Mouse (Mus musculus) E14TG2a.4 (cell line): Measurements from ENCODE around the gene Apeh.

Source experiments
- CTCF ChIP-seq: conservative IDR thresholded peaks from 2 replicates; pipeline ENCODE4 v1.5.1; 2014; ENCODE audit warnings: low read length
- NANOG ChIP-seq: IDR thresholded peaks from 2 replicates; pipeline ENCODE4 v1.6.1; 2014; ENCODE audit warnings: borderline replicate concordance, low read length, mixed read lengths
- POU5F1 ChIP-seq: IDR thresholded peaks from 2 replicates; pipeline ENCODE4 v1.6.1; 2014; ENCODE audit warnings: low read length, borderline replicate concordance

GRCm38 (mm10) chr9:108062142-108062541 lies 32.3 kb downstream of the Apeh start:
- TF ChIP-seq CTCF = no peak
- no peak for TF ChIP-seq NANOG
- no peak for TF ChIP-seq POU5F1
